Mouse (Mus musculus) stomach, embryonic 15.5 days (tissue): Measurements from ENCODE around the gene Taf6l. TPM values are rescaled to one million over a fixed set of nuclear protein-coding genes. Genes with fewer than 3 reads are reported as not detected.
"Not testable (repeated sequence)": the region's sequence is repeated elsewhere in the genome, so short reads cannot be mapped to it uniquely, and the experiment has no call there.

ENCODE experiments used
- ATAC-seq: fragments of 200-750 bp; cut with Nextera tagmentation; 2 replicates; pipeline ENCODE4 v1.8.0; 2017; ENCODE audit warnings: low read depth, moderate number of reproducible peaks, moderate TSS enrichment; ENCODE audit not compliant: insufficient read depth, low FRiP score
- H3K27ac ChIP-seq: fragments of 300-500 bp; sonication (generic); 2 replicates; pipeline ENCODE4 v1.5.1; 2015; ENCODE audit warnings: mild to moderate bottlenecking, inconsistent platforms
- H3K27me3 ChIP-seq: fragments of 300-500 bp; sonication (generic); replicated peaks from 2 replicates; pipeline ENCODE4 v1.6.1; 2015; ENCODE audit warnings: inconsistent platforms
- H3K36me3 ChIP-seq: fragments of 300-500 bp; sonication (generic); 2 replicates; pipeline ENCODE4 v1.6.1; 2015; ENCODE audit warnings: inconsistent platforms
- H3K4me1 ChIP-seq: fragments of 300-500 bp; sonication (generic); 2 replicates; pipeline ENCODE4 v1.6.1; 2015; ENCODE audit warnings: inconsistent platforms
- H3K4me2 ChIP-seq: fragments of 300-500 bp; sonication (generic); 2 replicates; pipeline ENCODE4 v1.6.1; 2015; ENCODE audit warnings: mild to moderate bottlenecking, inconsistent platforms
- H3K4me3 ChIP-seq: fragments of 300-500 bp; sonication (generic); replicated peaks from 2 replicates; pipeline ENCODE4 v1.5.1; 2015; ENCODE audit warnings: inconsistent platforms
- H3K9ac ChIP-seq: fragments of 300-500 bp; sonication (generic); 2 replicates; pipeline ENCODE4 v1.6.1; 2015; ENCODE audit warnings: inconsistent platforms
- H3K9me3 ChIP-seq: fragments of 300-500 bp; sonication (generic); 2 replicates; pipeline ENCODE4 v1.6.1; 2016; ENCODE audit warnings: inconsistent platforms
- WGBS: fragments of 180-500 bp; shearing (Covaris S2); methylation state at CpG from one replicate; pipeline ENCODE4 v1.1.7; 2015; 5-methylcytosine and 5-hydroxymethylcytosine counted together
- microRNA-seq: library from miRNA; unstranded; fragments of <30 nt; microRNA quantifications from one replicate; pipeline ENCODE4, GENCODE M21; 2016
- polyA plus RNA-seq: library from polyadenylated mRNA; unstranded; fragments of >200 nt; fragmentation: Nextera tagmentation; extraction: Ambion mirVana; gene quantifications from 2 replicates; pipeline ENCODE4 v1.2.1, GENCODE M21; 2015

The Taf6l gene
- polyA plus RNA-seq, 1 experiment from 2014 or later, result 26.3 TPM

GRCm38 (mm10) chr19:8734334-8734733, 51.9 kb downstream of the Taf6l start:
- WGBS, result 69% methylated on average over 3 of the region's 3 CpGs
- Histone ChIP-seq H3K4me2 (no peak overlapping the region), H3K27me3 (no peaks in the 10 kb centered on the region), H3K9ac (no peak overlapping the region), H3K36me3 (peaks cover 4% of the 10 kb centered on the region; the same call in 1 of the 2 replicates), H3K4me3 (no peak overlapping the region), H3K27ac (no peak overlapping the region), H3K9me3 (no peaks in the 10 kb centered on the region), H3K4me1 (peaks cover 5% of the 10 kb centered on the region; the same call in 1 of the 2 replicates)
- no peak for ATAC-seq

- not testable (repeated sequence) for H3K27me3 ChIP-seq, ATAC-seq, H3K4me2 ChIP-seq, H3K9me3 ChIP-seq, H3K9ac ChIP-seq, H3K4me1 ChIP-seq, H3K27ac ChIP-seq, H3K4me3 ChIP-seq
- 46% methylated on average over 3 of the region's 3 CpGs for WGBS
- H3K36me3 ChIP-seq, result peaks cover 28% of the 10 kb centered on the region
Measured at GRCm38 (mm10) chr19:8728335-8729099, 57.7 kb downstream of the Taf6l start.

GRCm38 (mm10) chr19:8727495-8728114, 58.6 kb downstream of the Taf6l start:
- no peaks in the 10 kb centered on the region for H3K27me3 ChIP-seq
- 21% methylated on average over 5 of the region's 5 CpGs for WGBS
- no peak for ATAC-seq
- H3K9ac ChIP-seq, result no peak overlapping the region
- H3K4me2 ChIP-seq, result no peak overlapping the region
- peaks cover 5% of the 10 kb centered on the region; the same call in 1 of the 2 replicates for H3K4me1 ChIP-seq
- H3K4me3 ChIP-seq, result no peak overlapping the region
- peaks cover 28% of the 10 kb centered on the region for H3K36me3 ChIP-seq
- H3K9me3 ChIP-seq, result no peaks in the 10 kb centered on the region
- H3K27ac ChIP-seq, result no peak overlapping the region; the same call in 1 of the 2 replicates

- 28% methylated on average over 3 of the region's 3 CpGs for WGBS
- peaks cover 8% of the 10 kb centered on the region; the same call in 1 of the 2 replicates for H3K4me1 ChIP-seq
- H3K9ac ChIP-seq, result no peak overlapping the region
- H3K4me3 ChIP-seq, result no peak overlapping the region
- ATAC-seq, result no peak
- no peak overlapping the region for H3K27ac ChIP-seq
- H3K36me3 ChIP-seq, result peaks cover 28% of the 10 kb centered on the region
- H3K9me3 ChIP-seq, result no peaks in the 10 kb centered on the region
- no peaks in the 10 kb centered on the region for H3K27me3 ChIP-seq
- H3K4me2 ChIP-seq, result no peak overlapping the region
Measured at GRCm38 (mm10) chr19:8726609-8727390, 59.4 kb downstream of the Taf6l start.

- Histone ChIP-seq H3K9me3 (no peaks in the 10 kb centered on the region), H3K4me3 (peak overlapping the region; percentile 77), H3K27me3 (no peaks in the 10 kb centered on the region), H3K4me1 (peaks cover 8% of the 10 kb centered on the region; the same call in 1 of the 2 replicates), H3K4me2 (peak overlapping the region; percentile 59), H3K9ac (peak overlapping the region; percentile 7; the same call in 1 of the 2 replicates), H3K36me3 (peaks cover 28% of the 10 kb centered on the region), H3K27ac (peak overlapping the region; percentile 51; the same call in 1 of the 2 replicates)
- 32% methylated on average over 4 of the region's 4 CpGs for WGBS
- ATAC-seq, result no peak
Measured at GRCm38 (mm10) chr19:8725081-8725613, 61.1 kb downstream of the Taf6l start.

Small RNA genes lying within 50 kb of the gene (microRNA-seq; reads per million reads assigned to microRNA genes)
- gene Mir6992, result not detected

Other genes with a start within 250 kb of the Taf6l start
- gene Slc22a8, start 195.2 kb downstream of the Taf6l start, polyA plus RNA-seq, result 0.05 and 0.12 TPM in 2 replicates
- gene Slc22a6, start 168.4 kb downstream of the Taf6l start, polyA plus RNA-seq, result not detected in 2 replicates
- 0.88 and 0.98 TPM in 2 replicates for gene Chrm1, start 122.6 kb downstream of the Taf6l start, polyA plus RNA-seq
- 111 and 122 TPM in 2 replicates for gene Slc3a2, start 63.0 kb downstream of the Taf6l start, polyA plus RNA-seq
- gene Wdr74, start 50.6 kb downstream of the Taf6l start, polyA plus RNA-seq, result 76.3 and 90.4 TPM in 2 replicates
- gene 1700092M07Rik, start 45.7 kb downstream of the Taf6l start, polyA plus RNA-seq, result 1.4 and 1.7 TPM in 2 replicates
- 132 and 134 TPM in 2 replicates for gene Stx5a, start 45.0 kb downstream of the Taf6l start, polyA plus RNA-seq
- gene Nxf1, start 29.3 kb downstream of the Taf6l start, polyA plus RNA-seq, result 159 and 160 TPM in 2 replicates
- gene Tmem223, start 15.4 kb downstream of the Taf6l start, polyA plus RNA-seq, result 158 and 161 TPM in 2 replicates
- 95.7 and 104 TPM in 2 replicates for gene Tmem179b, start 11.9 kb downstream of the Taf6l start, polyA plus RNA-seq
- 136 and 137 TPM in 2 replicates for gene Polr2g, start 12.2 kb upstream of the Taf6l start, polyA plus RNA-seq
- gene Zbtb3, start 16.1 kb upstream of the Taf6l start, polyA plus RNA-seq, result 4.1 and 4.4 TPM in 2 replicates
- 49.7 and 52.1 TPM in 2 replicates for gene Ttc9c, start 32.9 kb upstream of the Taf6l start, polyA plus RNA-seq
- 5.9 and 6.6 TPM in 2 replicates for gene Hnrnpul2, start 33.6 kb upstream of the Taf6l start, polyA plus RNA-seq
- not detected in 2 replicates for gene AC129217.1, start 43.4 kb upstream of the Taf6l start, polyA plus RNA-seq
- 49.7 and 53.4 TPM in 2 replicates for gene Bscl2, start 51.0 kb upstream of the Taf6l start, polyA plus RNA-seq
- 11.2 and 14.7 TPM in 2 replicates for gene Gng3, start 52.8 kb upstream of the Taf6l start, polyA plus RNA-seq
- 1.6 and 1.8 TPM in 2 replicates for gene Lrrn4cl, start 64.4 kb upstream of the Taf6l start, polyA plus RNA-seq
- 160 and 163 TPM in 2 replicates for gene Ubxn1, start 85.1 kb upstream of the Taf6l start, polyA plus RNA-seq
- gene Uqcc3, start 94.5 kb upstream of the Taf6l start, polyA plus RNA-seq, result 61.9 and 62.8 TPM in 2 replicates
- 69.9 and 93.9 TPM in 2 replicates for gene Lbhd1, start 97.3 kb upstream of the Taf6l start, polyA plus RNA-seq
- not detected in 2 replicates for gene Gm49403, start 97.5 kb upstream of the Taf6l start, polyA plus RNA-seq
- 82.3 and 82.9 TPM in 2 replicates for gene 1810009A15Rik, start 102.4 kb upstream of the Taf6l start, polyA plus RNA-seq
- gene Gm49416, start 102.5 kb upstream of the Taf6l start, polyA plus RNA-seq, result not detected in 2 replicates
- 36.8 and 43.6 TPM in 2 replicates for gene Ints5, start 106.6 kb upstream of the Taf6l start, polyA plus RNA-seq
- gene Ganab, start 111.7 kb upstream of the Taf6l start, polyA plus RNA-seq, result 89.3 and 103 TPM in 2 replicates
- gene B3gat3, start 134.0 kb upstream of the Taf6l start, polyA plus RNA-seq, result 39.8 and 44.5 TPM in 2 replicates
- gene Rom1, start 142.9 kb upstream of the Taf6l start, polyA plus RNA-seq, result 3.3 and 3.4 TPM in 2 replicates
- gene Eml3, start 143.1 kb upstream of the Taf6l start, polyA plus RNA-seq, result 31.7 and 32.6 TPM in 2 replicates
- gene Mta2, start 155.5 kb upstream of the Taf6l start, polyA plus RNA-seq, result 132 and 142 TPM in 2 replicates
- 29.1 and 31.8 TPM in 2 replicates for gene Tut1, start 167.4 kb upstream of the Taf6l start, polyA plus RNA-seq
- 383 and 461 TPM in 2 replicates for gene Eef1g, start 180.6 kb upstream of the Taf6l start, polyA plus RNA-seq
- 32.2 and 43.5 TPM in 2 replicates for gene Ahnak, start 202.9 kb upstream of the Taf6l start, polyA plus RNA-seq